Mouse (Mus musculus) myocyte (in vitro differentiated cells): ENCODE results near the gene Mfge8.

ENCODE experiments used
- E2F4 ChIP-seq: IDR thresholded peaks from one replicate; pipeline ENCODE4 v1.6.1; 2011; ENCODE audit warnings: mild to moderate bottlenecking, control low read depth, moderate library complexity; ENCODE audit not compliant: insufficient read depth
- POLR2A ChIP-seq: IDR thresholded peaks from one replicate; pipeline ENCODE4 v1.6.1; 2011; ENCODE audit warnings: low read depth, mild to moderate bottlenecking, control low read depth, moderate library complexity; ENCODE audit not compliant: insufficient read length

GRCm38 (mm10) chr7:79171782-79172181 lies 22.9 kb upstream of the Mfge8 start:
- TF ChIP-seq POLR2A = no peak
- no peak for TF ChIP-seq E2F4
